9 mouse cellular contexts compared by ENCODE assay signal in genomic region chr2:166301161-166301560, GRCm38 (mm10).
DNase-seq lines count a peak whose midpoint lies in the region; ATAC-seq lines count a peak whose summit lies in the region.
"Had no signal": no experiment of that assay in that cellular context is flagged by ENCODE, and none has a peak within 500 bp of the region (broad histone marks: within the 10 kb centered on the region; RNA-seq: fewer than 3 reads in every experiment).

No protein-coding gene starts in this region.

- 65% methylated on average over 9 of the region's 9 CpGs for WGBS in intestine, embryonic 16.5 days
- WGBS in intestine, embryonic 15.5 days: 52% methylated on average over 9 of the region's 9 CpGs
- 90% methylated on average over 9 of the region's 9 CpGs for WGBS in midbrain, embryonic 10.5 days

- H3K4me2 ChIP-seq in intestine, embryonic 16.5 days (ENCODE audit: low read depth, low read length): no peak overlapping the region
- H3K4me2 ChIP-seq in intestine, embryonic 15.5 days (replicated peaks): no peak overlapping the region
- H3K4me2 ChIP-seq: heart, embryonic 15.5 days had no signal

- no peak overlapping the region for H3K27ac ChIP-seq in intestine, embryonic 16.5 days (ENCODE audit: low read length)
- no peak overlapping the region for H3K27ac ChIP-seq in intestine, embryonic 15.5 days
- H3K27ac ChIP-seq in midbrain, embryonic 10.5 days (replicated peaks): no peak overlapping the region
- H3K27ac ChIP-seq: heart, embryonic 15.5 days had no signal

- no peaks in the 10 kb centered on the region for H3K36me3 ChIP-seq in intestine, embryonic 16.5 days (ENCODE audit: control insufficient read depth, insufficient read depth, low read length)
- H3K36me3 ChIP-seq in intestine, embryonic 15.5 days: no peaks in the 10 kb centered on the region
- H3K36me3 ChIP-seq in midbrain, embryonic 10.5 days: no peaks in the 10 kb centered on the region
- H3K36me3 ChIP-seq: heart, embryonic 15.5 days had no signal

- no peak overlapping the region for H3K9ac ChIP-seq in intestine, embryonic 16.5 days (ENCODE audit: low read depth, low read length)
- no peak overlapping the region for H3K9ac ChIP-seq in intestine, embryonic 15.5 days
- H3K9ac ChIP-seq: heart, embryonic 15.5 days had no signal

- no peaks in the 10 kb centered on the region for H3K9me3 ChIP-seq in intestine, embryonic 16.5 days (ENCODE audit: control insufficient read depth, low read length)
- no peaks in the 10 kb centered on the region for H3K9me3 ChIP-seq in intestine, embryonic 15.5 days
- peaks cover 5% of the 10 kb centered on the region; the same call in 1 of the 2 replicates for H3K9me3 ChIP-seq in midbrain, embryonic 10.5 days (replicated peaks)
- H3K9me3 ChIP-seq: heart, embryonic 15.5 days had no signal

- ATAC-seq in intestine, embryonic 16.5 days: no peak
- ATAC-seq in intestine, embryonic 15.5 days: no peak

- DNase-seq in spleen, postnatal 36 days (ENCODE audit: low spot score in 2 of 2): peak; percentile 11 to 14
- no peak for DNase-seq in spleen, postnatal 4 days (ENCODE audit: low spot score in 2 of 2)
- DNase-seq in cerebellum, adult 9-11 months: peak; percentile 41
- DNase-seq in kidney, adult 9 months: peak; percentile 77
- DNase-seq in ovary, postnatal 14 days (ENCODE audit: low spot score): peak; percentile 26
- no peak for DNase-seq in midbrain, embryonic 10.5 days (ENCODE audit: low spot score)

- no peaks in the 10 kb centered on the region for H3K27me3 ChIP-seq in intestine, embryonic 16.5 days (replicated peaks; ENCODE audit: control insufficient read depth, insufficient read depth, low read length)
- no peaks in the 10 kb centered on the region for H3K27me3 ChIP-seq in intestine, embryonic 15.5 days (replicated peaks)
- peaks cover 26% of the 10 kb centered on the region for H3K27me3 ChIP-seq in midbrain, embryonic 10.5 days (ENCODE audit: low read depth, poor library complexity, severe bottlenecking)
- H3K27me3 ChIP-seq: heart, embryonic 15.5 days had no signal

- 0 out of 2 replicates have a peak, but pooled peaks cover 3% of the 10 kb centered on the region for H3K4me1 ChIP-seq in intestine, embryonic 16.5 days (ENCODE audit: control insufficient read depth, insufficient read depth, low read length)
- H3K4me1 ChIP-seq in intestine, embryonic 15.5 days (replicated peaks): peaks cover 5% of the 10 kb centered on the region
- peaks cover 25% of the 10 kb centered on the region for H3K4me1 ChIP-seq in midbrain, embryonic 10.5 days

- H3K4me3 ChIP-seq in intestine, embryonic 16.5 days (ENCODE audit: low read length): no peak overlapping the region
- no peak overlapping the region for H3K4me3 ChIP-seq in intestine, embryonic 15.5 days (replicated peaks)
- no peak overlapping the region for H3K4me3 ChIP-seq in midbrain, embryonic 10.5 days
- H3K4me3 ChIP-seq: heart, embryonic 15.5 days had no signal

Comparison
In these comparisons a context has a peak if more than half of its experiments do, and no peak if none do; other contexts are left out.
1. DNase-seq: peak in spleen, postnatal 36 days (2 of 2), cerebellum, adult 9-11 months (single experiment), kidney, adult 9 months (single experiment) and ovary, postnatal 14 days (single experiment); none in spleen, postnatal 4 days (0 of 2) and midbrain, embryonic 10.5 days (single experiment).